20 mouse cellular contexts compared by ENCODE assay signal in genomic region chr5:53363898-53364297, GRCm38 (mm10).
A peak's percentile ranks its signal among the peaks of the same experiment; 100 is the strongest.
DNase-seq lines count a peak whose midpoint lies in the region; ATAC-seq and TF ChIP-seq lines count a peak whose summit lies in the region.
"Had no signal": no experiment of that assay in that cellular context is flagged by ENCODE, and none has a peak within 500 bp of the region (broad histone marks: within the 10 kb centered on the region; RNA-seq: fewer than 3 reads in every experiment).

No protein-coding gene starts in this region.

- peak overlapping the region; percentile 69 for H3K27ac ChIP-seq in embryonic facial prominence, embryonic 13.5 days
- no peak overlapping the region for H3K27ac ChIP-seq in embryonic facial prominence, embryonic 10.5 days (replicated peaks)
- no peak overlapping the region for H3K27ac ChIP-seq in hindbrain, embryonic 14.5 days
- H3K27ac ChIP-seq in hindbrain, postnatal 0 days = no peak overlapping the region
- H3K27ac ChIP-seq in neural tube, embryonic 14.5 days (ENCODE audit: low read depth, low read length) = no peak overlapping the region
- H3K27ac ChIP-seq: gastrocnemius, adult 2 months; macrophage; neural tube, embryonic 12.5 days; stomach, embryonic 15.5 days had no signal

- H3K4me1 ChIP-seq in embryonic facial prominence, embryonic 13.5 days = peaks cover 25% of the 10 kb centered on the region
- H3K4me1 ChIP-seq in embryonic facial prominence, embryonic 10.5 days = peaks cover 13% of the 10 kb centered on the region
- H3K4me1 ChIP-seq in hindbrain, embryonic 14.5 days (replicated peaks; ENCODE audit: control insufficient read depth, insufficient read depth, low read length) = no peaks in the 10 kb centered on the region
- 0 out of 2 replicates have a peak, but pooled peaks cover 4% of the 10 kb centered on the region for H3K4me1 ChIP-seq in hindbrain, postnatal 0 days (ENCODE audit: insufficient read depth, low read length)
- no peaks in the 10 kb centered on the region for H3K4me1 ChIP-seq in neural tube, embryonic 14.5 days (ENCODE audit: control insufficient read depth, insufficient read depth, low read length)
- H3K4me1 ChIP-seq: neural tube, embryonic 12.5 days; stomach, embryonic 15.5 days had no signal

- ATAC-seq in embryonic facial prominence, embryonic 13.5 days (ENCODE audit: insufficient number of reproducible peaks, insufficient read depth, low FRiP score, low TSS enrichment, low read depth) = no peak
- ATAC-seq in hindbrain, embryonic 14.5 days (ENCODE audit: low FRiP score) = peak; percentile 43; the same call in 1 of the 2 replicates
- no peak for ATAC-seq in hindbrain, postnatal 0 days
- peak; percentile 51; the same call in 1 of the 2 replicates for ATAC-seq in neural tube, embryonic 14.5 days (ENCODE audit: low read depth)
- ATAC-seq: intestine, postnatal 0 days; liver, postnatal 0 days; lung, postnatal 0 days had no signal

- no peaks in the 10 kb centered on the region for H3K9me3 ChIP-seq in embryonic facial prominence, embryonic 13.5 days
- no peaks in the 10 kb centered on the region for H3K9me3 ChIP-seq in embryonic facial prominence, embryonic 10.5 days
- H3K9me3 ChIP-seq in hindbrain, embryonic 14.5 days (ENCODE audit: control insufficient read depth, low read length) = no peaks in the 10 kb centered on the region
- no peaks in the 10 kb centered on the region for H3K9me3 ChIP-seq in hindbrain, postnatal 0 days (ENCODE audit: low read length)
- H3K9me3 ChIP-seq in neural tube, embryonic 14.5 days (ENCODE audit: control insufficient read depth, low read length) = no peaks in the 10 kb centered on the region
- H3K9me3 ChIP-seq: neural tube, embryonic 12.5 days; stomach, embryonic 15.5 days had no signal

- TF ChIP-seq CTCF in hindbrain, postnatal 0 days (IDR thresholded peaks at IDR 0.05; ENCODE audit: low read depth) = no peak

- H3K27me3 ChIP-seq in embryonic facial prominence, embryonic 13.5 days = no peaks in the 10 kb centered on the region
- H3K27me3 ChIP-seq in embryonic facial prominence, embryonic 10.5 days (replicated peaks; ENCODE audit: low read depth, poor library complexity, severe bottlenecking) = no peaks in the 10 kb centered on the region
- no peaks in the 10 kb centered on the region for H3K27me3 ChIP-seq in hindbrain, embryonic 14.5 days (ENCODE audit: control insufficient read depth, insufficient read depth, low read length)
- H3K27me3 ChIP-seq in hindbrain, postnatal 0 days (ENCODE audit: insufficient read depth, low read length) = no peaks in the 10 kb centered on the region
- no peaks in the 10 kb centered on the region for H3K27me3 ChIP-seq in neural tube, embryonic 14.5 days (ENCODE audit: control insufficient read depth, insufficient read depth, low read length)
- H3K27me3 ChIP-seq: neural tube, embryonic 12.5 days; stomach, embryonic 15.5 days had no signal

- no peak for DNase-seq in embryonic facial prominence, embryonic 10.5 days (ENCODE audit: low spot score)
- DNase-seq in hindbrain, embryonic 14.5 days (ENCODE audit: low spot score) = no peak
- DNase-seq in hindbrain, postnatal 0 days (ENCODE audit: low spot score) = no peak
- no peak for DNase-seq in neural tube, embryonic 10.5 days (ENCODE audit: extremely low spot score, low spot score)
- DNase-seq in left cerebral cortex, adult 9 months (ENCODE audit: low spot score in 2 of 2) = no peak
- DNase-seq: adrenal gland, postnatal 10 days; cerebellum, adult 8-10 months; cerebellum, postnatal 36 days; gastrocnemius, adult 2 months; heart, postnatal 4 days; kidney, postnatal 25 days; liver, postnatal 0 days; thymus, postnatal 25 days had no signal

- H3K9ac ChIP-seq in embryonic facial prominence, embryonic 13.5 days = no peak overlapping the region
- no peak overlapping the region for H3K9ac ChIP-seq in hindbrain, embryonic 14.5 days
- H3K9ac ChIP-seq in hindbrain, postnatal 0 days (replicated peaks; ENCODE audit: low read length) = no peak overlapping the region
- H3K9ac ChIP-seq in neural tube, embryonic 14.5 days (replicated peaks; ENCODE audit: low read depth, low read length) = no peak overlapping the region
- H3K9ac ChIP-seq: liver, postnatal 0 days; neural tube, embryonic 12.5 days; stomach, embryonic 15.5 days had no signal

- 55% methylated on average over 8 of the region's 8 CpGs for WGBS in embryonic facial prominence, embryonic 13.5 days
- WGBS in embryonic facial prominence, embryonic 10.5 days = 69% methylated on average over 8 of the region's 8 CpGs
- 81% methylated on average over 8 of the region's 8 CpGs for WGBS in hindbrain, embryonic 14.5 days
- 65% methylated on average over 8 of the region's 8 CpGs for WGBS in hindbrain, postnatal 0 days
- 70% methylated on average over 8 of the region's 8 CpGs for WGBS in neural tube, embryonic 14.5 days

- H3K4me3 ChIP-seq in embryonic facial prominence, embryonic 13.5 days = no peak overlapping the region
- H3K4me3 ChIP-seq in embryonic facial prominence, embryonic 10.5 days = no peak overlapping the region
- no peak overlapping the region for H3K4me3 ChIP-seq in hindbrain, embryonic 14.5 days (replicated peaks; ENCODE audit: low read length)
- no peak overlapping the region for H3K4me3 ChIP-seq in hindbrain, postnatal 0 days (ENCODE audit: low read length)
- H3K4me3 ChIP-seq in neural tube, embryonic 14.5 days (ENCODE audit: low read depth, low read length) = no peak overlapping the region
- H3K4me3 ChIP-seq: gastrocnemius, adult 2 months; neural tube, embryonic 12.5 days; stomach, embryonic 15.5 days had no signal

- H3K36me3 ChIP-seq in embryonic facial prominence, embryonic 13.5 days = no peaks in the 10 kb centered on the region
- H3K36me3 ChIP-seq in embryonic facial prominence, embryonic 10.5 days (replicated peaks) = no peaks in the 10 kb centered on the region
- H3K36me3 ChIP-seq in hindbrain, embryonic 14.5 days (replicated peaks; ENCODE audit: control insufficient read depth, insufficient read depth) = no peaks in the 10 kb centered on the region
- H3K36me3 ChIP-seq in hindbrain, postnatal 0 days (ENCODE audit: insufficient read depth, low read length) = no peaks in the 10 kb centered on the region
- no peaks in the 10 kb centered on the region for H3K36me3 ChIP-seq in neural tube, embryonic 14.5 days (ENCODE audit: control insufficient read depth, insufficient read depth, low read length)
- H3K36me3 ChIP-seq: neural tube, embryonic 12.5 days; stomach, embryonic 15.5 days had no signal

- H3K4me2 ChIP-seq in embryonic facial prominence, embryonic 13.5 days = no peak overlapping the region
- no peak overlapping the region for H3K4me2 ChIP-seq in hindbrain, embryonic 14.5 days (replicated peaks)
- no peak overlapping the region for H3K4me2 ChIP-seq in hindbrain, postnatal 0 days (ENCODE audit: low read depth, low read length)
- H3K4me2 ChIP-seq in neural tube, embryonic 14.5 days (ENCODE audit: low read depth, low read length) = no peak overlapping the region
- H3K4me2 ChIP-seq: neural tube, embryonic 12.5 days; stomach, embryonic 15.5 days had no signal

Comparison
In these comparisons a context has a peak if more than half of its experiments do, and no peak if none do; other contexts are left out.
1. ATAC-seq: peak in hindbrain, embryonic 14.5 days (single experiment) and neural tube, embryonic 14.5 days (single experiment); none in embryonic facial prominence, embryonic 13.5 days (single experiment) and hindbrain, postnatal 0 days (single experiment).